Mouse (Mus musculus) embryo, embryonic 10 days (tissue): ENCODE results near the gene Tbc1d7.

ENCODE experiments used
- DNase-seq: peaks from one replicate; pipeline ENCODE4 v3.0.0-alpha.2; 2015; ENCODE audit warnings: low spot score

The Tbc1d7 gene

DNA sequence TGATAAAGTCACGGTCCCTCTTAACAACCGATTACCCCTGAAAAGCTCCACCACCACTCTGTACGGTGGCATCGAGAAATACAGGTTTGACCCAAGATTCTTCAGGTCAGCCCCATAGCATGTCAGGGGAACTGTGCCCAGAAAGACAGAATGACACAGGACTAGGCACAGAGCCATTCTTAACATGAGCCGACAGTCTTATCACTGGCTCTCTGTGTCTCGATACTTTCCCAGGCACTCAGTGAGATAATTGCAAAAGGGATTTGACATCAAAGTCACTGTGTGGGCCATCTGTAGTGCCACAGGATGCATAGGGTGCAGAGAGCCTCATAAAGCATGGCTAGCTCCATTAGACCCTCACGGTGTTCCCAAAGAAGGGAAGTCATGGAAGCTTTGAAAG, 37.9 kb downstream of the Tbc1d7 start:
- DNase-seq = no peak

- no peak for DNase-seq
These were observed 38.4 kb downstream of the Tbc1d7 start for GRCm38 (mm10) chr13:43132859-43133258.

DNA sequence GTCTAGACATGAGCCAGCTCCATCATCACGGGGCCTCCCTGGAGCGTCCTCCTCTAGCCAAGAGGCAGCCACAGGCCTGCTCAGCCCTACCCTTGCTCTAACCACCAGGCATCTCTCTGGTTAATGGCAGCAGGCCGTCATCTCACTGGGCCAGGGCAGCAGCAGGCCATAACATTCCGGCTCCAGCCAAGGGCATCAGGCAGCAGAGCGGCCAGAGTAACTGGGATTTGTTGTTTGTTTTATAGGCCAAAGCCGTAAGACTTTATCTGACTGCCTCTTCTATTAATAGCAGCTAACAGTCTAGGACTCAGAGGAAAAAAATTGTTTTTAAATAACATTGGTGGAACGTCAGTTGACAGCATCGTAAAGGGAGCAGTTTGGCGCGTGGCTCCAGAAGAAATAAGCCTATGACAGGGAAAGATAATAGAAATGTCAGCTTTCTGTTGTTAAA, 39.5 kb downstream of the Tbc1d7 start:
- no peak for DNase-seq

GRCm38 (mm10) chr13:43130161-43130560, 41.1 kb downstream of the Tbc1d7 start:
- DNase-seq = no peak

- peak; percentile 36 for DNase-seq
These were observed 46.6 kb downstream of the Tbc1d7 start for GRCm38 (mm10) chr13:43124683-43125074.

- peak; percentile 51 for DNase-seq
These were observed 47.2 kb downstream of the Tbc1d7 start for GRCm38 (mm10) chr13:43123895-43124682.

DNA sequence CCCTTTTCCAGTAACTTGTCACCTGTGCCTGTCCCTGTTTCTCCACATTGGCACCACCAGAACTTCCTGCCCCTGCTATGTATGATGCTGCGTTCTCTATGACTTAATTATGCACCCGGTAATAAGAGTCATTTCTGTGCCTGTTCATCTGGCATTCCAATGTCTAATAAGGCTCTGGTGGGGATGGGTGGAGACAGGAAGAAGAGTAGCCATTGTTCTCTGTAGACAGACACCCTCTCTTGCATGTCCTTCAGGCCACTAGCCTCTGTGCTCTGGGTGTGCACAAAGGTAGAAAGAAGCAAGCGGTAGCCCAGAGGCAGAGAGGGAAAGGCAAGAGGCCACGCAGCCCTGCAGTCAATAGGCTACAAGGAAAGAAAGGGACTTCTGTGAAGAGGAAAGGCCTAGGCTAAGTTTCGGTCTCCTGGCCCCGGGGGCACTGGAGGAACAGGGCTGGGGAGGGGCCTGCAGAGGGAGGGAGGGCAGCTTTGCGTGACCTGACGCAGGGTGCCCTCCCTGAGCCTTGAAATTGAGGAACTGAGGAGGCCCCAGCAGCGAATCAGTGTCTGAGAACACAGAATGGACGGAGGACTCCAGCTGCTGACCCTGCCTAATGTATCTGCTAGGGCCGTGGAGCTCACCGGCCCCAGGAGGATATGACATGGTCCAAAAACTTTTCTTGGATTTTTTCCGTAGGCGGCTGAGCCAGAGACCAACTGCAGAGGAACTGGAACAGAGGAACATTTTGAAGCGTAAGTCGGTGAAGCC, 48.8 kb downstream of the Tbc1d7 start:
- peak; percentile 12 for DNase-seq

DNA sequence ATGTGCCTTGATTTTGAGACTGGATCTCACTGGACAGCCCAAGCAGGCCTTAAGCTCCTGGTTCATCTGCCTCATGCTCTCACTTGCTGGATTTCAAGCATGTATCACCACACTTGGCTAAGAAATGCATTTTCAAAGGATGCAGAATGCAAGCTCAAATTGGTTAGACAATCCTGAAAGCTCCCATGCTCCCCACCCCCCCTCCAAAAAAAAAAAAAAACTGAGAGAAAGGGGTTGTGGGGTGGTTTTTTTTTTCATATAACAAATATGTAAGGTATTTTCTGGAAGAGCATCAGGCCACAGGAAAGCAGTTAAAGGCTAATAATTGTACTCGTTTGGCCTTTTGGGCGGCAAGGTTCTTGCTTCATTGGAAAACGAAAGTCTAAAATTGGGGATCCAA, 58.2 kb downstream of the Tbc1d7 start:
- no peak for DNase-seq

GRCm38 (mm10) chr13:43112707-43113106, 58.6 kb downstream of the Tbc1d7 start:
- DNase-seq = no peak

GRCm38 (mm10) chr13:43112280-43112679, 59.0 kb downstream of the Tbc1d7 start:
- DNase-seq = no peak

DNA sequence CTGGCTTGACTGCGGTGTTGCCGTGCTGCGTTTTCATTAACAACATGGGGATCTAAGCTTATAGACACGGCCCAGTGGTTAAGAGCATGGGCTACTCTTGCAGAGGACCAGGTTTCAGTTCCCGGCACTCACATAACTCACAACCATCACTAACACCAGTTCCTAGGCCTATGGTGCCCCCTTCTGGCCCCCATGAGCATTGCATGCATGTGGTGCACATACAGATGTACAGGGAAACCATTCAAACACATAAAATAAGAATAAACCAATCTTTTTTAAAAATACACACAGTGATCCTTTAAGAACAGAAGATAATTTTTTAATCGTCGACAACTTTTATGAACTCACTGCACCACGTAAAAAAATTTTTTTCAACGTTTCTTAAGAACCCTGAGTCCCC, 66.8 kb downstream of the Tbc1d7 start:
- no peak for DNase-seq

GRCm38 (mm10) chr13:43102943-43103342, 68.4 kb downstream of the Tbc1d7 start:
- no peak for DNase-seq
